Mouse (Mus musculus) heart, adult 18-20 months (tissue): Measurements from ENCODE around the gene Pyroxd1. TPM values are rescaled to one million over a fixed set of nuclear protein-coding genes. Genes with fewer than 3 reads are reported as not detected.
"Not testable (repeated sequence)": the region's sequence is repeated elsewhere in the genome, so short reads cannot be mapped to it uniquely, and the experiment has no call there.

Experiments used
- DNase-seq, 2 experiments: peaks; one replicate each; pipeline ENCODE4 v3.0.0; 2021 to 2022; ENCODE audit warnings: mixed read lengths in 1 of 2
- long read RNA-seq, 2 experiments: library from polyadenylated mRNA; stranded (forward); transcript quantifications; one replicate each; pipeline ENCODE4 v2.0.0; 2021
- total RNA-seq, 2 experiments: library from RNA; stranded (reverse); gene quantifications; 2 replicates each; pipeline ENCODE4 v1.2.3; 2021

The Pyroxd1 gene
- 10 to 100 TPM; 11.4 to 12.3 TPM for total RNA-seq
- long read RNA-seq, experiment 1, transcript Pyroxd1-201 (12 exons, 2,831 nt): major isoform, 17 of 80 reads
- long read RNA-seq, experiment 1, partial matches to known transcripts: 0 of 80 reads
- long read RNA-seq, experiment 1, other reads (novel, unspliced or antisense): 63 of 80 reads
- long read RNA-seq, experiment 2, transcript Pyroxd1-201 (12 exons, 2,831 nt): major isoform, 5 of 69 reads
- long read RNA-seq, experiment 2, partial matches to known transcripts: 1 of 69 reads
- long read RNA-seq, experiment 2, other reads (novel, unspliced or antisense): 63 of 69 reads

GRCm38 (mm10) chr6:142345440-142346038 lies at the start of gene Pyroxd1:
Pyroxd1 (plus strand) TSS chr6:142345654.
- peak; percentile 90 to 91 for DNase-seq

GRCm38 (mm10) chr6:142298098-142298497 lies 47.4 kb upstream of the Pyroxd1 start, which contains the start of gene Iapp:
Iapp (plus strand) TSS chr6:142298423.
- DNase-seq: no peak

- no peak for DNase-seq
Observed at GRCm38 (mm10) chr6:142305076-142305475, 40.4 kb upstream of the Pyroxd1 start.

- DNase-seq: no peak
Observed at GRCm38 (mm10) chr6:142314285-142314684, 31.2 kb upstream of the Pyroxd1 start.

GRCm38 (mm10) chr6:142317106-142317505 lies 28.3 kb upstream of the Pyroxd1 start:
- DNase-seq: no peak

GRCm38 (mm10) chr6:142322881-142323280 lies 22.6 kb upstream of the Pyroxd1 start, which contains the start of gene Slco1a5:
Slco1a5 (minus strand) TSS chr6:142322981.
- DNase-seq: no peak

GRCm38 (mm10) chr6:142326598-142326997 lies 18.9 kb upstream of the Pyroxd1 start:
- DNase-seq: no peak

- DNase-seq: no peak
Observed at GRCm38 (mm10) chr6:142329201-142329600, 16.3 kb upstream of the Pyroxd1 start.

- no peak for DNase-seq
Observed at GRCm38 (mm10) chr6:142338961-142339360, 6.5 kb upstream of the Pyroxd1 start.

GRCm38 (mm10) chr6:142339576-142339975 lies 5.9 kb upstream of the Pyroxd1 start:
- DNase-seq: no peak

GRCm38 (mm10) chr6:142343561-142343960 lies 1.9 kb upstream of the Pyroxd1 start:
- DNase-seq: peak; percentile 8 to 41

GRCm38 (mm10) chr6:142346181-142347110 lies 992 bp downstream of the Pyroxd1 start:
- no peak for DNase-seq

- no peak for DNase-seq
Observed at GRCm38 (mm10) chr6:142347431-142348385, 2.3 kb downstream of the Pyroxd1 start.

- DNase-seq: not testable (repeated sequence)
Observed at GRCm38 (mm10) chr6:142352099-142352498, 6.6 kb downstream of the Pyroxd1 start.

GRCm38 (mm10) chr6:142357106-142357505 lies 11.7 kb downstream of the Pyroxd1 start:
- DNase-seq: no peak

GRCm38 (mm10) chr6:142362036-142362435 lies 16.6 kb downstream of the Pyroxd1 start:
- DNase-seq: no peak

- no peak for DNase-seq
Observed at GRCm38 (mm10) chr6:142363019-142363576, 17.6 kb downstream of the Pyroxd1 start.

GRCm38 (mm10) chr6:142365742-142366472 lies 20.5 kb downstream of the Pyroxd1 start:
- DNase-seq: no peak

GRCm38 (mm10) chr6:142366473-142367018 lies 21.1 kb downstream of the Pyroxd1 start:
- no peak for DNase-seq

- no peak for DNase-seq
Observed at GRCm38 (mm10) chr6:142367565-142367964, 22.1 kb downstream of the Pyroxd1 start.
